Mouse (Mus musculus) liver, embryonic 16.5 days (tissue): ENCODE measurements around the gene Gab2. TPM values are rescaled to one million over a fixed set of nuclear protein-coding genes. Genes with fewer than 3 reads are reported as not detected.
A peak's percentile ranks its signal among the peaks of the same experiment; 100 is the strongest.

Experiments used
- ATAC-seq: fragments of 200-750 bp; cut with Nextera tagmentation; 2 replicates; pipeline ENCODE4 v1.8.0; 2017; ENCODE audit warnings: low read depth, mild to moderate bottlenecking, moderate number of reproducible peaks, moderate library complexity
- H3K27ac ChIP-seq: fragments of 300-500 bp; sonication (generic); 2 replicates; pipeline ENCODE4 v1.5.1; 2014; ENCODE audit warnings: mild to moderate bottlenecking, low read length
- H3K27me3 ChIP-seq: fragments of 300-500 bp; sonication (generic); 2 replicates; pipeline ENCODE4 v1.6.1; 2014; ENCODE audit warnings: low read depth, low read length, mixed read lengths; ENCODE audit not compliant: control insufficient read depth, insufficient read depth
- H3K36me3 ChIP-seq: fragments of 300-500 bp; sonication (generic); 2 replicates; pipeline ENCODE4 v1.6.1; 2014; ENCODE audit warnings: mild to moderate bottlenecking; ENCODE audit not compliant: control insufficient read depth, insufficient read depth
- H3K4me1 ChIP-seq: fragments of 300-500 bp; sonication (generic); 2 replicates; pipeline ENCODE4 v1.6.1; 2014; ENCODE audit warnings: low read depth, low read length, mixed read lengths; ENCODE audit not compliant: control insufficient read depth
- H3K4me2 ChIP-seq: fragments of 300-500 bp; sonication (generic); 2 replicates; pipeline ENCODE4 v1.6.1; 2014; ENCODE audit warnings: low read depth, low read length, mixed read lengths
- H3K4me3 ChIP-seq: fragments of 300-500 bp; sonication (generic); 2 replicates; pipeline ENCODE4 v1.5.1; 2014; ENCODE audit warnings: low read depth, mild to moderate bottlenecking, low read length
- H3K9ac ChIP-seq: fragments of 300-500 bp; sonication (generic); 2 replicates; pipeline ENCODE4 v1.6.1; 2014; ENCODE audit warnings: low read depth, low read length
- H3K9me3 ChIP-seq: fragments of 300-500 bp; sonication (generic); replicated peaks from 2 replicates; pipeline ENCODE4 v1.6.1; 2016; ENCODE audit warnings: low read length; ENCODE audit not compliant: control insufficient read depth
- WGBS: fragments of 180-500 bp; shearing (Covaris S2); extraction: QIAGEN DNeasy Blood & Tissue Kit; methylation state at CpG from one replicate; pipeline ENCODE4 v1.1.7; 2014; ENCODE audit not compliant: insufficient replicate concordance; 5-methylcytosine and 5-hydroxymethylcytosine counted together
- polyA plus RNA-seq: library from polyadenylated mRNA; unstranded; fragments of >200 nt; fragmentation: Nextera tagmentation; extraction: Ambion mirVana; gene quantifications from 2 replicates; pipeline ENCODE4 v1.2.1, GENCODE M21; 2015

The Gab2 gene
- polyA plus RNA-seq, 1 experiment from 2014 or later: 2.1 TPM

DNA sequence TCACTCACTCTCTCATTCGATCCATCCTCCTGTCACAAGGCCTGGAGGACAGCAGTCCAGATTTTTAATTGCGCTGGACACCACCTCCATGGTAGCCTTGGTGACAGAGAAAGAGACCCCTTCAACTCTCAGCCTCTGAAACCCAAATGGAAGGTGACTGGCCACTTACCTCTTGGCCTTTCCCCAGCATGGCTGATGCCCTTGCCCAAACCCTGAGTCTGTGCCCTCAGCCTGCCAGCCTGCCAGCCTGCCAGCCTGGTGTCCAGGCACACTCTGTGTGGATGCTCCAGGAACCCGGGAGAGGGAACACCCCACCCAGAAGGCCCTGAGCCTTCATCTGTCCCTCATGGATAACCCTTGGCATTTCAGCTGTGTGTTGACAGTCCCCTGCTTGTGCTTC, 248.3 kb downstream of the Gab2 start:
- Histone ChIP-seq H3K36me3 (no peaks in the 10 kb centered on the region), H3K4me2 (no peak overlapping the region), H3K9me3 (no peaks in the 10 kb centered on the region), H3K27ac (no peak overlapping the region), H3K4me1 (peaks cover 13% of the 10 kb centered on the region), H3K27me3 (peaks cover 22% of the 10 kb centered on the region), H3K9ac (no peak overlapping the region), H3K4me3 (no peak overlapping the region)
- WGBS: 69% methylated on average over 3 of the region's 3 CpGs
- no peak for ATAC-seq

- Histone ChIP-seq H3K36me3 (no peaks in the 10 kb centered on the region), H3K4me1 (peaks cover 13% of the 10 kb centered on the region), H3K27me3 (peaks cover 8% of the 10 kb centered on the region), H3K27ac (no peak overlapping the region), H3K9ac (no peak overlapping the region), H3K4me3 (peak overlapping the region; percentile 82), H3K9me3 (no peaks in the 10 kb centered on the region), H3K4me2 (peak overlapping the region; percentile 91; the same call in 1 of the 2 replicates)
- WGBS: 50% methylated on average over 11 of the region's 11 CpGs
- ATAC-seq: no peak
Measured at GRCm38 (mm10) chr7:97330931-97331645, 249.7 kb downstream of the Gab2 start.

- Histone ChIP-seq H3K4me3 (peak within 1 kb of the TSS; percentile 82), H3K9me3 (no peaks in the 10 kb centered on the region), H3K4me2 (peak within 1 kb of the TSS; percentile 91), H3K36me3 (no peaks in the 10 kb centered on the region), H3K27me3 (no peaks in the 10 kb centered on the region), H3K9ac (peak within 1 kb of the TSS; percentile 71), H3K27ac (no peak within 1 kb of the TSS), H3K4me1 (peaks cover 13% of the 10 kb centered on the region)
- ATAC-seq: peak; percentile 100
- WGBS: under 1% methylated on average over 68 of the region's 68 CpGs
Measured at GRCm38 (mm10) chr7:97331726-97332666, 250.6 kb downstream of the Gab2 start, which contains the start of the genes Usp35 and Kctd21. Gene Usp35 (minus strand): TSS chr7:97332020. Gene Kctd21 (plus strand): TSS chr7:97332327.

GRCm38 (mm10) chr7:97332667-97333041, 251.3 kb downstream of the Gab2 start:
- Histone ChIP-seq H3K4me1 (peaks cover 13% of the 10 kb centered on the region), H3K27me3 (no peaks in the 10 kb centered on the region), H3K27ac (no peak overlapping the region), H3K36me3 (no peaks in the 10 kb centered on the region), H3K9me3 (no peaks in the 10 kb centered on the region), H3K4me3 (peak overlapping the region; percentile 82), H3K9ac (peak overlapping the region; percentile 71), H3K4me2 (peak overlapping the region; percentile 91)
- 5% methylated on average over 9 of the region's 9 CpGs for WGBS
- ATAC-seq: no peak

GRCm38 (mm10) chr7:97333113-97333898, 251.9 kb downstream of the Gab2 start:
- WGBS: 55% methylated on average over 6 of the region's 6 CpGs
- no peak for ATAC-seq

DNA sequence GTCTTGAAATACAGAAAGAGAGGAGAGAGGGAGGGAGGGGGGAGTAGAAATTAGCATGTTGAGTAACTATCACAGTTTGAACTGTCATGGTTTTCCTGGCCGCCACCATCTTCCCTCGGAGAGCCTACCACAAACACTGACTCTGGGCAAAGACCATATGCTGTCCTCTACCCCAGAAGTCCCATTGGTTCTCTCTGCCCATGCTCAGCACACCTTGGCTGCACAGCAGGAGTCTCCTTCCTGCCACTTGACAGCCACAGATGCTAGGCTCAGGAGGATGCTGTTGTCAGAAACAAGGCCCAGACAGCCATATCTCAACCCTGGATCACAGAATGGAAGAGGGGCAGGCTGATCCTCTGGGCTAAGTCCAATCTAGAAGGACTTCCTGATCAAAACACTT, 253.0 kb downstream of the Gab2 start:
- 62% methylated on average over 2 of the region's 2 CpGs for WGBS
- Histone ChIP-seq H3K9me3 (no peaks in the 10 kb centered on the region), H3K4me3 (no peak overlapping the region), H3K27me3 (no peaks in the 10 kb centered on the region), H3K4me2 (no peak overlapping the region), H3K27ac (no peak overlapping the region), H3K4me1 (peaks cover 13% of the 10 kb centered on the region), H3K9ac (no peak overlapping the region), H3K36me3 (no peaks in the 10 kb centered on the region)
- ATAC-seq: no peak

More at GRCm38 (mm10) chr7:97333113-97333898, 251.9 kb downstream of the Gab2 start:
- H3K4me3 ChIP-seq: no peak overlapping the region
- H3K9me3 ChIP-seq: no peaks in the 10 kb centered on the region
- H3K27ac ChIP-seq: no peak overlapping the region
- H3K9ac ChIP-seq: no peak overlapping the region
- H3K27me3 ChIP-seq: no peaks in the 10 kb centered on the region
- peak overlapping the region; percentile 91; the same call in 1 of the 2 replicates for H3K4me2 ChIP-seq
- H3K4me1 ChIP-seq: peaks cover 13% of the 10 kb centered on the region
- no peaks in the 10 kb centered on the region for H3K36me3 ChIP-seq

GRCm38 (mm10) chr7:97336678-97337077, 255.3 kb downstream of the Gab2 start:
- 39% methylated on average over 1 of the region's 1 CpGs for WGBS
- no peak overlapping the region for H3K27ac ChIP-seq
- no peaks in the 10 kb centered on the region for H3K27me3 ChIP-seq
- no peak for ATAC-seq
- no peaks in the 10 kb centered on the region for H3K36me3 ChIP-seq
- H3K4me3 ChIP-seq: no peak overlapping the region
- no peak overlapping the region for H3K4me2 ChIP-seq
- peaks cover 14% of the 10 kb centered on the region for H3K4me1 ChIP-seq
- no peak overlapping the region for H3K9ac ChIP-seq
- no peaks in the 10 kb centered on the region for H3K9me3 ChIP-seq

DNA sequence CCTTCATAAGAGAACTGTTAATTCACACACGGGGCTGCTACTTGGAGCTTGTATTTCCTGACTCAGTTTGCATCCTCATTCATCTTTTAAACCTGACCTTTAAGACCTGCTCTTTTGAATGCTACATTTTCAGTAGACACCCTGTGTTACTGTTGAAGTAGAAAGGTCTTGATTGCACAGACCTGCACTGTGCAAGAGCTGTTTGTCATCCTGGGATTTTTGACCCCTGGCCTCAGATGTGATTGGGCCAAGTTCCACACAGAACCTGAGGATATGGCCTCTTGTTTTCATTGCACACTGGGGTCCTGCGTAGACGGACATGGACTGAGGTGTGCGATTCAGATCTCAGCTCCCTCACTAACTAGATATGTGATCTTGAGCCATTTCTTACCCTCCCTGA, 257.2 kb downstream of the Gab2 start:
- ATAC-seq: peak; percentile 80
- WGBS: 54% methylated on average over 4 of the region's 4 CpGs
- Histone ChIP-seq H3K4me1 (peaks cover 6% of the 10 kb centered on the region), H3K4me3 (no peak overlapping the region), H3K4me2 (no peak overlapping the region), H3K9ac (no peak overlapping the region), H3K36me3 (no peaks in the 10 kb centered on the region), H3K9me3 (no peaks in the 10 kb centered on the region), H3K27ac (no peak overlapping the region), H3K27me3 (no peaks in the 10 kb centered on the region)
